22 mouse cellular contexts compared by ENCODE assay signal in the genomic region with DNA sequence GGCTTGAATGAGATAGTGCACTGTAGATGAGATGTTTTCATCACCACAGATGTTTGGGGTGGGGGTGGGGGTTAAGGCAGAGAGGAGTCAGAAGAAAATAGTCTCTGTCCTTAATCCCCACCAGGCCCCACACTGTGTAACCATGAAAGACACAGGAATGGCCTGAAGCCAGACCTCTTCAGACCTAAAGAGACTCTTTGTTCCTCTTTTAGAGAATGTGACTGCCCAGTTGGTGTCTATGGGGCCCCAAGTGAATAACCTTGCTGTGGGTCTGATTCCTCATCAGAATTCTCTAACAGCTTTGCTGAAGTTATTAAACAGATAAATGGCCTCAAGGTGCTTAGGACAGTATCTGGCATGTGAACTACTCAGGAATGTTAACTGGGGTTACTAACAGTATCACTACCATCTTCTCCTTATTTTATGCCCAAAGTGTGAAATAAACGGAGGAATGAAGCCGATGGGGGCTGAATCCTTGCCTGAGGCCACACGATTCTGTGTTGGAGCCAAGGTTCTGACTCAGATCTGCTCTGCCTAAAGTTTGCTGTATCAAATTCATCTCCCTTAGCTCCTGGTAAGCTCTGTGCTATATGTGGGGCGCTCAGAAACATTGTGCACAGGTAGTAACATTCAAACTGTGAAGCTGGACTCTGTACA. TPM values are rescaled to one million over a fixed set of nuclear protein-coding genes. Genes with fewer than 3 reads are reported as not detected.
A peak's percentile ranks its signal among the peaks of the same experiment; 100 is the strongest.
DNase-seq lines count a peak whose midpoint lies in the region; ATAC-seq and TF ChIP-seq lines count a peak whose summit lies in the region.
"Had no signal": no experiment of that assay in that cellular context is flagged by ENCODE, and none has a peak within 500 bp of the region (broad histone marks: within the 10 kb centered on the region; RNA-seq: fewer than 3 reads in every experiment).

No protein-coding gene starts in this region.

- no peak overlapping the region for H3K4me2 ChIP-seq in hindbrain, embryonic 16.5 days (ENCODE audit: low read length)
- H3K4me2 ChIP-seq in hindbrain, embryonic 14.5 days (replicated peaks), result no peak overlapping the region
- H3K4me2 ChIP-seq in intestine, embryonic 16.5 days (ENCODE audit: low read depth, low read length), result no peak overlapping the region
- H3K4me2 ChIP-seq: embryonic facial prominence, embryonic 12.5 days; forebrain, embryonic 13.5 days; liver, embryonic 11.5 days had no signal

- H3K27me3 ChIP-seq in hindbrain, embryonic 16.5 days (replicated peaks; ENCODE audit: control insufficient read depth, insufficient read depth, low read length), result no peaks in the 10 kb centered on the region
- H3K27me3 ChIP-seq in hindbrain, embryonic 14.5 days (ENCODE audit: control insufficient read depth, insufficient read depth, low read length), result no peaks in the 10 kb centered on the region
- H3K27me3 ChIP-seq in intestine, embryonic 16.5 days (replicated peaks; ENCODE audit: control insufficient read depth, insufficient read depth, low read length), result no peaks in the 10 kb centered on the region
- H3K27me3 ChIP-seq: embryonic facial prominence, embryonic 12.5 days; forebrain, embryonic 13.5 days had no signal

- no peak overlapping the region for H3K4me3 ChIP-seq in hindbrain, embryonic 16.5 days (ENCODE audit: low read length)
- no peak overlapping the region for H3K4me3 ChIP-seq in hindbrain, embryonic 14.5 days (replicated peaks; ENCODE audit: low read length)
- no peak overlapping the region for H3K4me3 ChIP-seq in ES-E14 (ENCODE audit: insufficient read depth in 1 of 2, low read depth in 1 of 2, low read length in 2 of 2, poor library complexity in 1 of 2, severe bottlenecking in 1 of 2)
- no peak overlapping the region for H3K4me3 ChIP-seq in intestine, embryonic 16.5 days (ENCODE audit: low read length)
- H3K4me3 ChIP-seq: embryonic facial prominence, embryonic 12.5 days; erythroblast, embryonic 14.5 days; forebrain, embryonic 13.5 days; layer of hippocampus, adult 2 months had no signal

- no peak for DNase-seq in hindbrain, embryonic 14.5 days (ENCODE audit: low spot score)
- DNase-seq in 3134 (ENCODE audit: extremely low read depth, insufficient read length, low spot score), result peak; percentile 27
- DNase-seq in ES-E14 (ENCODE audit: low read depth, low spot score), result no peak
- no peak for DNase-seq in left cerebral cortex, adult 8-10 months (ENCODE audit: low spot score in 2 of 2)
- DNase-seq in cerebellum, postnatal 36 days, result no peak
- DNase-seq: cerebellum, adult 8-10 months; gastrocnemius, postnatal 14 days; heart, postnatal 36 days; kidney, adult 2 months; kidney, postnatal 14 days; lung, adult 18-20 months; retina, postnatal 1 day; thymus, postnatal 25 days had no signal

- WGBS in hindbrain, embryonic 16.5 days, result 74% methylated on average over 4 of the region's 4 CpGs
- WGBS in hindbrain, embryonic 14.5 days, result 84% methylated on average over 4 of the region's 4 CpGs
- 71% methylated on average over 4 of the region's 4 CpGs for WGBS in intestine, embryonic 16.5 days

- no peaks in the 10 kb centered on the region; the same call in 1 of the 2 replicates for H3K4me1 ChIP-seq in hindbrain, embryonic 16.5 days (ENCODE audit: control insufficient read depth, insufficient read depth, low read depth, low read length)
- H3K4me1 ChIP-seq in hindbrain, embryonic 14.5 days (replicated peaks; ENCODE audit: control insufficient read depth, insufficient read depth, low read length), result no peaks in the 10 kb centered on the region
- peaks cover 0 to 24% of the 10 kb centered on the region in 2 experiments; a peak in 3 of 4 replicates for H3K4me1 ChIP-seq in ES-E14 (ENCODE audit: control insufficient read depth in 2 of 2, insufficient read depth in 2 of 2, low read length in 2 of 2, poor library complexity in 1 of 2)
- H3K4me1 ChIP-seq in intestine, embryonic 16.5 days (ENCODE audit: control insufficient read depth, insufficient read depth, low read length), result peaks cover 4% of the 10 kb centered on the region; the same call in 1 of the 2 replicates

- 0 out of 2 replicates have a peak, but pooled peaks have one; percentile 37 for ATAC-seq in hindbrain, embryonic 16.5 days
- no peak for ATAC-seq in hindbrain, embryonic 14.5 days (ENCODE audit: low FRiP score)
- peak; percentile 73 for ATAC-seq in granulocyte monocyte progenitor cell, adult 5-6 weeks (replicated peaks; ENCODE audit: poor library complexity, severe bottlenecking)
- no peak for ATAC-seq in intestine, embryonic 16.5 days
- ATAC-seq: forebrain, embryonic 13.5 days had no signal

- no peak overlapping the region for H3K9ac ChIP-seq in hindbrain, embryonic 16.5 days (ENCODE audit: low read depth, low read length)
- no peak overlapping the region for H3K9ac ChIP-seq in hindbrain, embryonic 14.5 days
- H3K9ac ChIP-seq in ES-E14 (ENCODE audit: insufficient read depth, low read depth, low read length, poor library complexity, severe bottlenecking), result no peak overlapping the region
- no peak overlapping the region for H3K9ac ChIP-seq in intestine, embryonic 16.5 days (ENCODE audit: low read depth, low read length)
- H3K9ac ChIP-seq: embryonic facial prominence, embryonic 12.5 days; forebrain, embryonic 13.5 days had no signal

- no peak overlapping the region for H3K27ac ChIP-seq in hindbrain, embryonic 16.5 days (ENCODE audit: low read depth, low read length)
- H3K27ac ChIP-seq in hindbrain, embryonic 14.5 days, result no peak overlapping the region
- peak overlapping the region; percentile 65; the same call in 1 of the 2 replicates for H3K27ac ChIP-seq in ES-E14 (ENCODE audit: insufficient read depth, low read depth, low read length, poor library complexity, severe bottlenecking)
- no peak overlapping the region for H3K27ac ChIP-seq in intestine, embryonic 16.5 days (ENCODE audit: low read length)
- H3K27ac ChIP-seq: embryonic facial prominence, embryonic 12.5 days; forebrain, embryonic 13.5 days; layer of hippocampus, adult 2 months had no signal

- no peaks in the 10 kb centered on the region for H3K36me3 ChIP-seq in hindbrain, embryonic 16.5 days (ENCODE audit: control insufficient read depth, insufficient read depth, low read length)
- no peaks in the 10 kb centered on the region for H3K36me3 ChIP-seq in hindbrain, embryonic 14.5 days (replicated peaks; ENCODE audit: control insufficient read depth, insufficient read depth)
- no peaks in the 10 kb centered on the region for H3K36me3 ChIP-seq in ES-E14 (ENCODE audit: control insufficient read depth, insufficient read depth, low read length, poor library complexity, severe bottlenecking)
- H3K36me3 ChIP-seq in intestine, embryonic 16.5 days (ENCODE audit: control insufficient read depth, insufficient read depth, low read length), result no peaks in the 10 kb centered on the region
- H3K36me3 ChIP-seq: embryonic facial prominence, embryonic 12.5 days; G1E had no signal

- in situ Hi-C loops in ES-E14 (cut with MboI; ENCODE audit: low sequenced_read_pairs in 2 of 2, unreplicated experiment in 2 of 2), result no loop called here

- H3K9me3 ChIP-seq in hindbrain, embryonic 16.5 days (ENCODE audit: control insufficient read depth, low read length), result no peaks in the 10 kb centered on the region
- H3K9me3 ChIP-seq in hindbrain, embryonic 14.5 days (ENCODE audit: control insufficient read depth, low read length), result no peaks in the 10 kb centered on the region
- no peaks in the 10 kb centered on the region for H3K9me3 ChIP-seq in ES-E14 (ENCODE audit: control insufficient read depth, insufficient read depth, low read depth, low read length)
- no peaks in the 10 kb centered on the region for H3K9me3 ChIP-seq in intestine, embryonic 16.5 days (ENCODE audit: control insufficient read depth, low read length)
- H3K9me3 ChIP-seq: embryonic facial prominence, embryonic 12.5 days; forebrain, embryonic 13.5 days; G1E had no signal

TF ChIP-seq in ES-E14, 5 proteins besides CTCF, POLR2A, EP300 and RAD21:
- TF ChIP-seq CHD2 (IDR thresholded peaks at IDR 0.05; ENCODE audit: low read depth, low read length) (no peak), MAFK (IDR thresholded peaks at IDR 0.05; ENCODE audit: insufficient read depth, low read depth, low read length) (no peak), ZC3H11A (IDR thresholded peaks at IDR 0.05; ENCODE audit: borderline replicate concordance, low read depth, low read length) (no peak), ZNF384 (IDR thresholded peaks at IDR 0.05; ENCODE audit: low read depth, low read length) (no peak), HCFC1 (IDR thresholded peaks at IDR 0.05; ENCODE audit: borderline replicate concordance, insufficient read depth, low read length) (no peak)

RNA-seq across cellular contexts. Expression of a gene that starts 53.3 kb away (rescaled TPM):
- polyA plus RNA-seq in hindbrain, embryonic 16.5 days (2015; fragmentation: Nextera tagmentation; extraction: Ambion mirVana), result 178 and 187 TPM in 2 replicates
- polyA plus RNA-seq in hindbrain, embryonic 14.5 days (2014; fragmentation: Nextera tagmentation; extraction: Ambion mirVana), result 231 and 251 TPM in 2 replicates
- 68.4 and 108 TPM in 2 replicates for total RNA-seq in ES-E14 (2012; rRNA removed)
- 112 and 221 TPM in 2 replicates for total RNA-seq in granulocyte monocyte progenitor cell, adult 5-6 weeks (2014; fragmentation: Nextera tagmentation)
- 282 and 366 TPM in 2 replicates for total RNA-seq in granulocyte monocyte progenitor cell, adult 5-6 weeks (2017)
- 100 to 1,000 TPM; 369 to 425 (median 401) TPM for total RNA-seq in left cerebral cortex, adult 8-10 months (2022)
- polyA plus RNA-seq in intestine, embryonic 16.5 days (2015; fragmentation: Nextera tagmentation; extraction: Ambion mirVana), result 161 and 168 TPM in 2 replicates

Comparison
In these comparisons a context has a peak if more than half of its experiments do, and no peak if none do; other contexts are left out.
1. ATAC-seq: peak in hindbrain, embryonic 16.5 days (single experiment) and granulocyte monocyte progenitor cell, adult 5-6 weeks (single experiment); none in hindbrain, embryonic 14.5 days (single experiment) and intestine, embryonic 16.5 days (single experiment).